Mouse (Mus musculus) thymus, adult 2 months (tissue): ENCODE measurements at regions not wholly inside any gene's neighbourhood (a gene's known extent, or its start where the extent isn't known, plus 50 kb on each side); places are given as distances from the start of the nearest gene placed in this dataset.

ENCODE experiments used
- DNase-seq: peaks from one replicate; pipeline ENCODE4 v3.0.0; 2021
- H3K27ac ChIP-seq: fragments of 200-500 bp; 2 replicates; pipeline ENCODE4 v1.5.1; 2012; ENCODE audit warnings: low read length, control low read depth; ENCODE audit not compliant: control insufficient read depth, insufficient read depth
- H3K27me3 ChIP-seq: fragments of 200-500 bp; 2 replicates; pipeline ENCODE4 v1.6.1; 2012; ENCODE audit warnings: mild to moderate bottlenecking, low read length, moderate library complexity, mixed read lengths; ENCODE audit not compliant: control insufficient read depth, insufficient read depth
- H3K36me3 ChIP-seq: fragments of 200-500 bp; 2 replicates; pipeline ENCODE4 v1.6.1; 2012; ENCODE audit warnings: mild to moderate bottlenecking, low read length, moderate library complexity; ENCODE audit not compliant: control insufficient read depth, insufficient read depth
- H3K4me1 ChIP-seq: fragments of 200-500 bp; replicated peaks from 2 replicates; pipeline ENCODE4 v1.6.1; 2012; ENCODE audit warnings: low read length; ENCODE audit not compliant: control insufficient read depth, insufficient read depth
- H3K4me3 ChIP-seq: fragments of 200-500 bp; 2 replicates; pipeline ENCODE4 v1.5.1; 2012; ENCODE audit warnings: mild to moderate bottlenecking, low read length, control low read depth, moderate library complexity; ENCODE audit not compliant: control insufficient read depth, insufficient read depth
- CTCF ChIP-seq: fragments of 200-500 bp; IDR thresholded peaks from 2 replicates; pipeline ENCODE4 v1.5.1; 2012; ENCODE audit warnings: mild to moderate bottlenecking, control low read depth, low read length, moderate library complexity, borderline replicate concordance; ENCODE audit not compliant: control insufficient read depth, poor library complexity, insufficient read depth; ENCODE audit errors: extremely low read depth
- POLR2A ChIP-seq: fragments of 200-500 bp; IDR thresholded peaks from 2 replicates; pipeline ENCODE4 v1.6.1; 2012; ENCODE audit warnings: mild to moderate bottlenecking, low read length, control low read depth, moderate library complexity; ENCODE audit not compliant: control insufficient read depth, poor library complexity, insufficient read depth; ENCODE audit errors: extremely low read depth
- WGBS: fragments of 180-500 bp; shearing (Covaris S2); methylation state at CpG from one replicate; pipeline ENCODE4 v1.1.7; 2018; 5-methylcytosine and 5-hydroxymethylcytosine counted together

- DNase-seq, result no peak
- H3K36me3 ChIP-seq, result no peaks in the 10 kb centered on the region
- no peak overlapping the region for H3K27ac ChIP-seq
- H3K27me3 ChIP-seq, result no peaks in the 10 kb centered on the region
- WGBS, result 90% methylated on average over 6 of the region's 6 CpGs
- no peak overlapping the region for H3K4me3 ChIP-seq
- no peaks in the 10 kb centered on the region for H3K4me1 ChIP-seq
- no peak for TF ChIP-seq CTCF
- TF ChIP-seq POLR2A, result no peak
Observed at GRCm38 (mm10) chr1:23162766-23163165, 60.7 kb upstream of the 4933415F23Rik start.
